Mouse (Mus musculus) thymus, postnatal 14 days (tissue): ENCODE results near the gene Atm.

Experiments
- DNase-seq: peaks from one replicate; pipeline ENCODE4 v3.0.0; 2021

The Atm gene

GRCm38 (mm10) chr9:53536558-53537320 lies at the start of gene Atm, which contains the start of gene Npat:
Gene Atm, minus strand, starts transcription at chr9:53536740.
Gene Npat, plus strand, starts transcription at chr9:53537047.
- peak; percentile 99 for DNase-seq

- DNase-seq = no peak
Observed at GRCm38 (mm10) chr9:53581870-53582269, 45.3 kb upstream of the Atm start.

DNA sequence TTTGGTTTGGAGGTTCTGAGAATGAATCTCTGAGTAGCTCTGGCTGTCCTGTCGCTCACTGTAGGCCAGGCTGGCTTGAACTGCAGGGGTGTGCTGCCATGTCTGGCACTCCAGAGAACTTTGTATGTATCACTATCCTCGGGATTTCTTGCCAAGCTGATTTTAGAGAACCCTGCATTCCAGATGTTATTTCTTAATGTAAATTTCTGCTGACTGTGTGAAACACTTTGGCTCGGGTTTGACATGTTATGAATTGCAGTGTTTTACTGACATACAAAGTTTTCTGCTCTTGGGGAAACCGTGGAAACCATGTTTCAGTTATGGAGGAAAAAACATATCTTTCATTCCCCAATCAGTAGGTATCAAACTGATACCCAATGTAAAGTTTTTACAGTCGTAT lies 39.2 kb upstream of the Atm start:
- no peak for DNase-seq

- no peak for DNase-seq
Observed at GRCm38 (mm10) chr9:53572516-53573307, 36.2 kb upstream of the Atm start.

GRCm38 (mm10) chr9:53570662-53571061 lies 34.1 kb upstream of the Atm start:
- no peak for DNase-seq

- DNase-seq = no peak
Observed at GRCm38 (mm10) chr9:53537336-53537965, 911 bp upstream of the Atm start.

DNA sequence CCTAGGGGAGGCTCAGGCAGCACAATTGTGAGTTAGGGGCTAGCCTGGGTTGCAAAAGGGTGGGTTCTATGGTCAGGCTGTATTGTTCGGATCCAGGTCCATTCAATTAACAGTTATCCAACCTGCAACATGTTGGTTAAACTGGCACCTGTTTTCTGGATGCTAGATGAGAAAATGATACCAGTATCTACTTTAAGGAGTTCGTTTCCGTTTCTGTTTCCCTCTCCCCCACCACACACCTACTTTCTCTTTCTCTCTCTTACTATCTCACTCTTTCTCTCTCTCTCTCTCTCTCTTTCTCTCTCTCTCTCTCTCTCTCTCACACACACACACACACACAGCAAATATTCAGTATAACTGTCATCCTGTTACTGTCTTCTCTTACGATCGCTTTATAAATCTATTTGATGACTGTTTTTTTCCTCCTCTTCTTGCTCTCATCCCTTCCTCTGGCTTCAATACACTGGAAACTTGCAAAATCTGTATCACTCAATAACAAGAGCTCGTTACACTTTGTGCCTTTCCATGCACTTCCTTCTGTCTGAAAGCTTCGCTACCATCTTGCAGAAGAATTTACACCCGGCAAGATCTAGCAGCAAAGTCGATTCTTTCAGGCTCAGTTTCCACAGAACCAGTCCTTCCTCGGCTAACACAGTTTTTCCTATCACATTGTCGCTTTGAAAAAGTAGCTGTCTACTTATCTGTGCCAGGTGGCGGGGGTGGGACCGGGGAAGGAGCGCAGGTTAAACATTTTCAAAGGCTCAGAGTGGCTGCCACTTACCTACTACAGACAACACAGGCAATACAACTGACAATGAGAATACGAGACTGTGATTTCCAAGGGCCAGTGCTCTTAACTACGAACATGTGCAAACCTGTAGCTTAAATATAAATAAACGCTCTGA lies 872 bp downstream of the Atm start:
- DNase-seq = peak; percentile 21

- DNase-seq = no peak
Observed at GRCm38 (mm10) chr9:53517373-53518009, 19.0 kb downstream of the Atm start.

GRCm38 (mm10) chr9:53514091-53514490 lies 22.4 kb downstream of the Atm start:
- DNase-seq = no peak

GRCm38 (mm10) chr9:53508053-53508452 lies 28.5 kb downstream of the Atm start:
- DNase-seq = no peak

DNA sequence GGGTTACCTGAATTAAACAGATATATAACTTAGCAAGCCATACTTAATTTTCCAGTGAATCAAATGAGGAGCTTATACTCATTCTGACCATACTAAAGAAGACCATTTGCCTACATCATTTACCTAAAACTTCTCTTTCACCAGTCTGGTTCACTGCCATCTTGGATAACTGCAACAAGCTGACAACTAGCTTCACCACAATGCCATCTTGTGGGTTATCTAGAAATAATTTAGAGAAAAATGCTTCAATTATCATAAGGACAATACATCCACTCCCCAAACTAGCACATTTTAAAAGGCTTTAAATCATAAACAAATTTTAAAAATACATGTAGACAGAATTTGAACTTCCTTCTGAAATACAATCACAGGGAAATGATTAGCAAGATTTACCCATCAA lies 50.7 kb downstream of the Atm start:
- no peak for DNase-seq

DNA sequence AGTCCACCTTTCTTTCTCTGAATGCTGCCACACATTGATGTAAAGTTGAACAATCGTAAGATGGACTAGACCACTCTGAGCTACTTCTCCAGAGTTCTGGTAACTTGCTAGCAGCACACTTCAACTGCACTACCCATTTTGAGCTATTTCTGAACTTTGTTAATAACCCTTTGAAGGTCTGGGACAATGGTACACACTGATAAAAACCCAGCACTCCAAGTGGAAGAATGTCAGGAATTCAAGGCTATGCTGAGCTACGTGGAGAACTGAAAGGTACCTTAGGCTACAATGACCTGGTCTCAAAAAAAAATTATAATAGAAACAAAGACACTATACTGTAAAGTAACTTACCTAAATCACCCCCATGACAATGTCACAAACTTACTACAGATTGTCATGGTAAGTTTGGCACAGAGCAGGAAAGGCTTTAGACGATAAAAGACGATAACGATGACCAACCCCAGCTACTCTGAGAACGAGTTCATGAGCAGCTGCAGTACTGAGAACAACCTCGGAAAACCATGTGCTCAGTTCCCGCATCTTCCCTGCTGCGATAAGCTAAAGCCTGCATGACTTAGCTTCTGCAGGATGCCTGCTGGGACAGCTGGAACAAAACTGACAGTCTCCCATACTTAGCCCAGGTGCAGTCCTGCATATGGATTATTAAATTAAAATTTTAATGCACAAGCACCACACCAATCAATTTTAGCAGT lies 63.6 kb downstream of the Atm start:
- DNase-seq = no peak

DNA sequence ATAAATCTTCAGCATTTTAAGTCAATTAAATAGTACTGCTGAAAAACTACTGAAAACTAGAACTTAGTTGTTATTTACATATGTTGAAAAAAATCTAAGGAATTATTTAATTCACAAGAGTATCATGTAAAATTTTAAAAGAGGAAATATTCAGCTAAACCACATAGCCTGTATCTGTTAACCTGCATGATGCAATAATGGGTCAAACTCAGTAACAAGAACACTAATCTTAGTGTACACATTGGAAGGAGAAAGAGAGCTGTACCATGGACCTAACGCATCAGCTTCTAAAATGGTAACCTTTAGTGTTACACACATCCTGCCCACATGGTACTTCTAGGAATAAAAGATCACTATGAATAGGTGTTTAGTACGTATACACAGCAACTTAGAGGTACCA lies 84.5 kb downstream of the Atm start:
- no peak for DNase-seq

- no peak for DNase-seq
Observed at GRCm38 (mm10) chr9:53450609-53451008, 85.9 kb downstream of the Atm start.

DNA sequence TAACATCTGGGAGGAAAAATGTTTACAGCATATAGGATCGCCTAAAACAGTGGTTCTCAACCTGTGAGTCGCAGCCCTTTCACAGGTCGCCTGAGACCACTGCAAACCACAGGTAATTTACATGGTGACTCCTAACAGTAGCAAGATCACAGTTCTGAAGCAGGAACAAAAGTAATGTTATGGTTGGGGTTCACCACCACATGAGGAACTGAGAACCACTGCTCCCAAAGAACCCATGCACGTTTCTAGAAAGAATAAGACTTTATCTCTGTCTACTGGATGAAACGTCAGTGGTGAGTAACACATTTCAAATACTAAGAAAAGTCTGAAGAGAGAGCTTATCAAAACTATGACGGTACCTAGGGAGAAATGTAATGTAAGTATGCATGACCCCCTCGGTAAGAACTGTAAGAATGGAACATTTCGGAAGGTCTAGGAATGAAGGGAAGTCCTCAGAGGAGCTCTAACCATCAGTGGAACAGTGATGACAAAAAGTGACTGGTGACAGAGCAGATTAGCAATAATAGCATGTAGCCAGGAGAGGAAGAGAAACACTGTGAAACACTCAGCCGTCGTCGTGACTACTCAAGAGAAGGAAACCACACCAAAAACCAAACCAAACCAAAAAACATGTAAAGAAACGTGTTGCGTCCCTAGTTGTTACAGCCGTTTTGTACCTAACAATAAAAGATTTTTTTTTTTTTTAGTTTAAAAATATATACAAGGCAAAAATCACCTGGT lies 100.5 kb downstream of the Atm start:
- no peak for DNase-seq

- DNase-seq = no peak
Observed at GRCm38 (mm10) chr9:53427638-53428037, 108.9 kb downstream of the Atm start.

- no peak for DNase-seq
Observed at GRCm38 (mm10) chr9:53426726-53427125, 109.8 kb downstream of the Atm start.

DNA sequence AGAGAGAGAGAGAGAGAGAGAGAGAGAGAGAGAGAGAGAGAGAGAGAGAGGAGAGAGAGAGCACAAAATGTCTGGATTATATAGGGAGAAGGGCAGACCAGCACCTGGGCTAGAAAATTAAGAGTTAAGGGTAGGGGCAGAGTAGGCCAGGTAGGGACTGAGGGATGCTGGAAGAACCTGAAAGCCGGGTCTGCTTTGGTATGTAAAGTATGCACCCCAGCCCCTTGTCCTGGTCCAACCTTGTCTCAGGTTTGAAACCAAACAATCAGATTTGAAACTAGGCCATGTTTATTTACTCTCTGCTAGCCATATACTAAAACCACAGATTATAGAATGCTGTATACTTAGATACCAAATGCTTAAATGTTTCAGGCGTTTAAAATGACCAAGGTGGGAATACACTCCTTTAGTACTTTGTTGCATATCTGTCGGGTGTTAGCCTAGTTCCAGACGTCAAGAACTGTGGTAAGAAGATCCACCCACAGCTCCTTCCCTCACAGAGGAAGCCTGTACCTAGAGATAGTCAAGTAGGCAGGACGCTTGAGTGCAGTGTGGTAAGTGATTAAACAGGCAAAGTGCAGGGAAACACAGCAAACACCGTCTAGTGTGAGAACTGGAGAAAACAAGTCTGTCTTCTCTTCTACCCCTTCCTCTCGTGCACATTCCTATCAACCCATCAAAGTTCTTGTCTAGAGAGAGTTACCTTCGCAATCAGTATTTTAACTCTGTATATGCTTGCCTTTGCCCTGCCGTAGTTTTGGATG lies 114.2 kb downstream of the Atm start:
- no peak for DNase-seq

DNA sequence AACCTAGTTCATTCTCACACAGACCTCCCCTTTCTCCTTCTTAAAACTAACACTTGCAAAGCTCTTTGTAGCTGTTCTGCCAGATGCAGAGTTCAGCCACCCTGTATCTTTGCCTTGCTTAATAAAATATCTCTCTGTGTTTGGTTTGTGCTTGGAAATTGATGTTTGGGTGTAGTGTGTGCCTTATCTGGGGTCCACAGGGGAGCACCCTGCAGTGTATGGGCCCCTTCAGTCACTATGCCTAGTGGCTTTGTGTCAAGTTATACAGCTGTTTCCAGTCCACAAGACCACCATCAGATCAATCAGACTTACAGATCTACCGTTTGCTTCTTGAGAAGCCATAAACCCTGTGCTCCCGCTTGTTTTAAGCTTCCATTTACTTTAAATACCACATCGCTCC lies 127.1 kb downstream of the Atm start:
- DNase-seq = no peak

GRCm38 (mm10) chr9:53408953-53409361 lies 127.6 kb downstream of the Atm start:
- no peak for DNase-seq
